Mouse (Mus musculus): Measurements from ENCODE around the gene Pbp2.

Pbp2 gene

DNA sequence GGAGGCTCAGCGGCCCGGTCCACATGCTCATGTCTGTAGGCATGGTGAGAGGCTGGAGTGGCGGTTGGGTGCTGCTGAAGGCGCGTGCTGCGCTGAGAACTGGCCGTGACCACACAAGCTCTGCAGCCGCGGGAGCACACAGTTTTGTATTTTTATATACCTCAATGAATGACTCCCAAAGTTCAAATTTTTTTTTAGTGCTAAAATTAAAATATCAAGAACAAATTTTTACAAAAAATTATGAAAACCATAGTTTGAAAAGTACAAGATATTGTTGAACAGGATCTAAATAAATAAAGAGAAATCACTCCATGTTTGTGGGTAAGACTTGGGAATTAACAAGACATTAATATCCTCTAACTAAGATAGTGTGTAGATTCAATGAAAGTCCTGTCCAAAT lies at the start of gene Pbp2:
Gene Pbp2, minus strand, starts transcription at position 101 of the 400 bp plus-strand sequence.
- DNase-seq = no peak

DNA sequence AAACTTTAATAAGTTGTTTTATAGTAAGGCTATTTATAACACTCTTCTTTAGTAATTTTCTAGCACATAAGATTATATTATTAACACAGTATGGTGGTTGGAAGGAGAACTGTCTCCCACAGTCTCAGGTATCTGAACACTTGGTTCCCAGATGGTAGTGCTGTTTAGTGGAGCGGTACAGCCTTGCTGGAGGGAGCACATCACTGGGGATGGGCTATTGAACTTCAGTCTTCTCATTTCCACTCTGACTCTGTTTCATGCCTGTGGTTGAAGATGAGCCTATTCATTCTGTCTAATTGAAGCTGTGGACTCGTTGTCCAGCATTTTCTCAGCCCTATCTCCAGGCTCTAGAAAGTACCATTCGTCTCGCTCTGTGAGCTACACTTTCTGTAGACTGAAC lies 44.7 kb upstream of the Pbp2 start:
- DNase-seq = no peak

DNA sequence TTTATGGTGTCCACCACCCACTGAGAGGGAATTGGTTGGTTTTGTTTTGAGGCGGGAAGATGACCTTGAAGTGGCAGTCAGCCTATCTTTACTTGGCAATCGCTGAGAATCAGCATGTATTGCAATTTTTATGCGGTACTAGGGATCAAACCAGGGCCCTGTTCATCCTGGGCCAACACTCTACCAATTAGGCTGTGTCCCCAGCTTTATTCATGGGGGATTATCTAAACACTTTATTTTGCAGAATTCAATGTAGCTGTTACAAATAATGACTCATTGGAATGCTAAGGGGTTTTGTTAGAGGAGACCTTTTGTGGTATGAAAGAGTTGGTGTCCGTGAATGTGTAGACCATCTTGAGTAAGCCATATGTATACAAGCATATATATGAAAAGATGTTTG lies 42.3 kb upstream of the Pbp2 start:
- DNase-seq = no peak

DNA sequence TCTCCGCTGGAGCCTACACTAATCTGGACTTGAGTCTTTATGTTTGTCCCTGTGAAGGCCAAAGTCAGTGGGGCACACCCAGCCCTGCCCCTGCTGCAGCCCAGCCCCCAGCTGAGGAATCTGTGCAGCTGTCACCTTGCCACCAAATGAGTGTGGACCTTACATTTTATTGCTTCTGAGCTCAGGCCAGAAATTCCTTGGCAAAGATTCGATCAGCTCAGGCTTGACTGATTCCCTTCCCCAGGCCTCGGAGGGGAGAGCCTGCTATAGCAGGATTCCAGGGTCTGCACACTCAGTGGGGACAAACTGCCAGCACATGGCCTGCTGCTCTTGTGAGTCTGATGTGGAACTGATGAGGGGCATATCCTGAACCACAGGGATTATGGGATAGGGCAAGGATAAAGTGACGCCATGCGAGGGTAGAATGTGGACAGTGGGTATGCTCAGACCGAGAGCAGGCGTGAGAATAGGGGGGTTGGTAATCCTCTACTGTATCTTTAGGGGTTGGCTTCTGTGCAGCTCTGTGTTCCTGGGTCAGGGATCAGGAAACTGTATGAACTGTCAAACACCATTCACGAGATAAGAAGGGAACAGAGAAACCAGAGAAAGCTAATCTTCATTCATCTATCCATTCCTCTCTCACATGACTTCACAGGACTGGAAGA lies 41.6 kb upstream of the Pbp2 start:
- DNase-seq = peak; percentile 81

DNA sequence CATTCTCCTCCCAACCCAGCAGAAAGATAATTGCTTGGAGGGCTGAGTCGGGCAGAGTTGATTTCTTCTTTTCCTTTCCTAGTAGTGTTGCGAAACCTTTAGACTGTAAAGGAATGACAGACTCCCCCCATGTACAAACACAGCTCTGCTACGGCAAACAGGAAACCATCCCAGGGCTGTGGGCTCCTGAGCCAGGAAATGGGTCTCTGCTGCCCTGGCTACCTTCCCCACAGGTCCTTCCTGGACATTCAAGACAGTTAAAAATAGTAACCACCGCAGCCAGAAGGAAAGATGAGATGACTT lies 30.8 kb upstream of the Pbp2 start:
- peak; percentile 43 for DNase-seq

DNA sequence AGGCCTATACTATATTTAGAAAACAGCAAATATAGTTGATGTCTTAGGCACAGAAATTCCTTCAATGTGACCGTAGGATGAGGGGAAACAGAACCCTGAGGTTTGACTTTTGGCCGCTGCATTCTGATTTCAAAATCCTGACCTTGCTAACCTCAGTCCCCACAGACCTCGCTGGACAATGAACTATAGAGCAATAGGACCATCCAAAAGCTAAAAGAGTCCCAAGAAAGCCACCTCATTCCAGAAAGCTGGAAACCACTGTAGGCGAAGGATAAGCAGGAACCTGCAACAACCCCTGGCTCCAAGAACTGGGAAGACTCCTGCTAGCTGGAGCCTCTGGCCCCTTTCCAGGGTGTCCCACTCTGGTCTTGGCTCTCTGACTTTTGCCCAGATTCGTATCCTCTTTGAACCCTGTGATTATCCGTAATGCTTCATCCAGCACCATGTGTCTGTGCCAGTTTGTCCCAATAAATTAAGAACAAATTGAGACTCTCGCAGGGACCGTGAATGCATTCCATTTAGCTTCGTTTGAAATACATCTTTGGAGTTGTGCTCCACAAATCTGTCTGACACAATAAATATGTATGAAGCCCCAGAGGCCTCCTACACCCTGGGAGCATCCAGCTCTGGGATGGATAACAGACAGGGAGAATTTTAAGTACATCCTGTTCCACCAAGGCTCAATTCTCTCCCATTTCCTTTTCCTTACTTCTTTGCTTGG lies 30.3 kb upstream of the Pbp2 start:
- DNase-seq = peak; percentile 71

DNA sequence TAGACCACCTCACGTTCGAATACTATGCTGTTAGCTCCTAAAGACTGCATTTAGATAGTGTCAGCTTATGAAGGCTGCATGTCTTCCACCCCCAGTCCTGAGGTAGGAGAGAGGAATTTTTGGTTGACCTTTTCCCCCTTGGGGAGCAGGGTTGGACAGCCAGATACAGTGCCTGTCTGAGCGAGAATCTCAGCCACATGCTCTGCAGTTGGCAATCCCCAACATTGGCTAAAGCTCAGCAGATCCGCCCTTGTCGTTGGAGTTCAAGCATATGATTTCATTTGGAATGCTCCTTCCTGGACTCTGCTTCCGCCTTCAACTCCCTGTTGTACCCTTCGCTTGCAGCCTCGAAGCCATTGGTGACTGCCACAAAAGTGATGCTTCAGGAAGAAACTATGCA lies 26.2 kb upstream of the Pbp2 start:
- no peak for DNase-seq

DNA sequence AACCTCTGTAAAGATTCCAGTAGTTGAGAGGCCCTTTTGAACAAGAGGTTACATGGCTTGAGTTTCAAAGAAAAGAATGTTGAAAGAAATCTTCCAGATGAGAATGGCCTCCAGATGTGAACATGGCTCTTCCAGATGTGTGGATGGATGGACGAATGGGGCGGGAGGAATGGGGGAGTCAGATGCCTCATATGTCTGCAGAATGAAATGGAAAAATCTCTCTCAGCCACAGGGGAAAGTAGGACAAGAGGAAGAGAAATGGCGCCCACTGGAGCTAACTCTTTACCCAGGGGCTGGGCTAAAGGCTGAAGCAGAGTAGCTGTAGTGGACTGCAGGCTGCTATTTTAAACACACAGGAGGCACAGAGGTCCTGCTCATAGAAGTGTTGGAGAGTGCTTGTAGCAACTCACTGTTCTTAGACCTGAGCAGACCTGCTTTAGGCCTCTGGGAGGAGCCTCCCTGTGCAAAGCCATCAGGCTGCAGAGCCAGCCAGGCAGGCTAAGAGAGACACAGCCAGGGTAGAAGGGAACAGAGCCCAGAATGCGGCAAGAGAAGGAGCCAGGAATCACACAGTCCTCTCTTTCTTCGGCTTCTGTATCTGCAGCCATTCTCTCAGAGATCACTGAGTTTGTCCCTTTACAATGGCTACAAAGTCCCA lies 23.9 kb upstream of the Pbp2 start:
- DNase-seq = peak; percentile 34

DNA sequence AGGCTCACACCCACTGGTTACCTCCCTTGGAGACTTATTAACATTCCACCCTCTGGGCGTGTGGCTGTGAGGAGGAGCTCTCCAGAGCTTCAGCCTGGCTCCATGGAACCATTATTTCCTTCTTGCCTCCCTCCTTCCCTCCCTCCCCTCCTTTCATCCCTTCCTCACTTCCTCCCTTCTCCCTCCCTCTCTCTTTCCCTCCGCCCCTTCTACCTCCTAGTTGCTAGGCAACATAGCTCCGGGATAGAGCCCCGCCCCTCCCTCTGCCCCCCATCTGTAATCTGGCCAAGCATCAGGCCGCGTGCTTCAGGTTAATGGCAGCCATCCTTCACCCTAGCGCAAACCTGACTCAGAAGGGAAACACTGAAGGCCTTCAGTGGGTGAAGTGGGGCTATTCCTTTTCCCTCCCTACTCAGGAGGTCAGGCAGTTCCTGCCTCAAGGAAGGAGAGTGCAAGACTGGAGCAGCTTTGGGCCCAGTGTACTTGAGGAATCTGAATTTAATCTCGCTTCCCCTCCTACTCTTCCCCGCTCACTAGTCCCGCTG lies 22.6 kb upstream of the Pbp2 start:
- DNase-seq = peak; percentile 61

DNA sequence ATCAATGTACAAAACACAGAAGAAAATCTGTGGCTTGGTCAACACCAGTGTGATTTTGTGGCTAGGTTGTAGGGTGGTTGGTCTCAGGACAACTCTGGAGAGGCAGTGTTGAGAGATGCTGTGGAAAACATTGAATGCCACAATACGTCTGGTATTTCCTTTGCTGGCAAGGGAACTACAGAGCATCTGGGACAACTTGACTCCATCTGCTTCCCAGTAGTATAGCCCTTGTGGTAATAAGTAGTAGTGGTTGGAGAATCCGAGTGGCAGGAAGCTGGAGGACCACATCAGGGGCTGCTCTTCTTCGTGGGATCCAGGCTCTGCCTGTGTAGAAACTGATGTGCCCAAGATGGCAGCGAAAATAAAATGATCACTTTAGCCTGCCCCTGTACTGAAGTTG lies 21.7 kb upstream of the Pbp2 start:
- no peak for DNase-seq

DNA sequence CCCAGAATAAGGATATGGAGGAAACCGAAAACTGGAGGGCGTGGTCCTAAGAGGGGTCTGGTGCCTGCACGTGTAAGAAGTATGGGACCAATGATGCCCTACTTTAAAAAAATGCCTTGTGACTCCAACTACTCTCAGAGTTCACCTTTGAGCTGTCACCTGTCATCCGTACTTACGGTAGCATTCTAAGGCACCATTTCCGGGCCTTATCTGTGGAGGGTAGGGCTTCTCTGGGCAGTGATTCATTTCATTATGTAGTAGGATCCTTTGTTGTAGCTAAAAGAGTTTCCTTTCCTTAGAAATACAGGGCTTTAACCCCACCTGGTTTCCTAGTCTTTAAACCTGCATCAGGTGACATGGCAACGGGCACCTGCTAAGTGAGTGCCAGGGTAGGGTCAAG lies 16.6 kb upstream of the Pbp2 start:
- DNase-seq = no peak

DNA sequence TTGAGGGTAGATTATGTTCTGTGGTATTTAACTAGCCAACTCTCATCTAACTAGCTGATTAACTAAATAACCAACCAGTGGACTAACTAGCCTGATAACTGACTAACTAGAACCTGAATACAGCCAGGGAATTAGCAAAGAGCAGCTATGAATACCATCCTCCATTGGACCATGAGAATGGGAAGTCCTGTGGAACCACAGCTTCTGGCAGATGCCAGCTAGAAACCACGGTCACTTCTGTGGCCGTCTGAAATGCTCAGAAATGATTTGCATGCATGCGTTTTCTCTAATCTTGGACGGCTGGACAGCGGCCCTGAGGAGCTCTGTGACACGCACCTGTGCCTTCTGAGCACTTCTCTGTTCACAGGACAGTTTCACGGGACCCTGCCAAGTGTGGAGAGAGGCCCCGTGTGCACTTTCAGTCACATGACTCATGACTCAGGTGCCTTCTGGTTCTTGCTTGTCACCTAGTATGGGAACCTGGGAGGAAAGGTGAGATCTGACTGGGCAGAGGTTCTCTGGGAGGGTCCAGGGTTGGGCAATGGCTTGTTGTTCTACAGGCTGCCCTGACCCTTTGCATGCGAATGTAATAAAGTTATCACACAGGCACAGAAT lies 14.6 kb upstream of the Pbp2 start:
- no peak for DNase-seq

DNA sequence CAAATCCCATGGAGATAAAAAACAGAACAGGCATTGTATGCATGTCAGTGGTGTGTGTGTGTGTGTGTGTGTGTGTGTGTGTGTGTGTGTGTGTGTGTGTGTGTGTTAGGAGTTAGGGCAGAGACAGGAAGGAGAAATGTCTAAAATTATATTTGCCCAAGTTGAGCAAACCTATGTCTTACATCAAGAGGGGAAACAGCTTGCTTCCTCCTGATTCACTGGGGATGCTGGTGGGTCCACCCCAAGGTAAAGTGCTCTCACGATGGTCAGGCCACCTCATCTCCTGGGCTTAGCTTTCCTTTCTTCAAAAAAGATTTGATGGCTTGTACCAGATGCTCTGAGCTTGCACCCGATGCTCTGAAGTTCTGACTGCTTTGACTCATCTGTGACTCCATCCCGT lies 13.9 kb upstream of the Pbp2 start:
- DNase-seq = no peak

DNA sequence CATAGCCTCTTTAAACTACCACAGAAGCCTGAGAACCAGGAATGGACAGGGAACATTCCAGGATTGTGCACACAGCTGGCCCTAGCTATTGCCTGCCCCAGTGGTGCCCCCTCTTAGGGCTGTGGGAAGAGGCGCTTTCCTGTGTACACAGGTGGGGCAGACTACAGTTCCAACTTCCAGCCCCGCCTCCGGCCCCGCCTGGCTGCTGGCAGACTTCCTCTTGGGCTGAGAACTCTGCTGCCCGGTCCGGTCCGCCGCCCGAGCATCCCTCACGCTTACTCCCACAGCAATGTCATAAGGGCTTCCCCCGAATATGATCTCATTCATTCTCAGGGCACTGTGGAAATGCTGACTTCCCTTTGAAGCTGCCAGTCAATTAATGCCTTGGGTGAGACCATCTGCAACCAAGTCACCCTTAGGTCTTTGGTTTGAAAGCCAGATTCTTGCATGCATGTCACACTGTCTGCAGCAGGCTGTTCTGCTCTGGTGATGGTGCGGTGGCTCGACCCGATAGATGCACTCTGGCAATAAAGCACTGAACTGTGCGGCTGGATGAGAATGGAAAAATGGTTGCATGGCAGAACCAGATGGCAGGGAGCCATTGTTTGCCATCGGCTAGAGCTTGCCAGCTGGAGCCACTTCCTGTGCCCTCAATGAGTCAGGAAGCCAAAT lies 13.2 kb upstream of the Pbp2 start:
- peak; percentile 84 for DNase-seq

DNA sequence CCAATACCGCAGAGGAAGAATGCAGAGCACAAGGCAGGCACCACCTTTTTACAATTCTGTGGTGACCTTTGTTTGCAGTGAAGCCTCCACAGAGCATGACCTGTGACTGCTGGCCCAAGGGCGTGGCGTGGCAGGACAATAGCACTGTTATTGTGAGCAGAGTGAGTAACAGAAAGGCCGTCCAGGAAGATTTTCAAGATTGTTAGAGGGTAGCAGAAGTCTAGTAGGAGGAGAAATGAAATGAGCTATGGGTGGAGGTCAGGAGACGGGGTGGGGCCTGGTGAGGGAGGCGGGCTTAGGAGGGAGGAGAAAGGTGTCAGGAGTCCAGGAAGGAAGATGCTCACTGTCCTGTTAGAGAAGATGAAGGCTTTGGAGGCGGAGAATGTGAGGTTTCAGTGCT lies 12.5 kb upstream of the Pbp2 start:
- peak; percentile 42 for DNase-seq

DNA sequence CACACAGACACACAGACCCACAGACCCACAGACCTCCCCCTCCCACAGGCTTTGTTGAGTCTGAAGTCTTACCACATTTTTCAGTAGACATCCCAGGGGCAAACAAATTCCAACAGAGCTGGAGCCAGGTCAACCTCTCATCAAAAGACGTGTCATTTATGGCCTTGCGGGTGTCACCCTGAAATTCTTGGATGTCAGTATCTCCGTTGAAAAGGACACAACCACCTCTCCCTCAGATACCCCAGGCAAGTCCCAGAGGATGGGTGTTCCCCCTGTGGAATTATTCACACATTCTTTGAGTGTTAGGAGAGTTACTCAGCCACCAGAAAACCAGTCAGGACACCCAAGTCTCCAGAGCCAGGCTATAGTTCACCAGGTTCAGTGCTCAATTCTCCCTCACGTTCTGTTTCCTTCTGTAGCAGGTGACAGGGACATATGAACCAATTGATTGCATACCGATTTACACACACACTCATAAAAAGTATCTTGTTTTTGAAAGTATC lies 9.3 kb upstream of the Pbp2 start:
- no peak for DNase-seq

DNA sequence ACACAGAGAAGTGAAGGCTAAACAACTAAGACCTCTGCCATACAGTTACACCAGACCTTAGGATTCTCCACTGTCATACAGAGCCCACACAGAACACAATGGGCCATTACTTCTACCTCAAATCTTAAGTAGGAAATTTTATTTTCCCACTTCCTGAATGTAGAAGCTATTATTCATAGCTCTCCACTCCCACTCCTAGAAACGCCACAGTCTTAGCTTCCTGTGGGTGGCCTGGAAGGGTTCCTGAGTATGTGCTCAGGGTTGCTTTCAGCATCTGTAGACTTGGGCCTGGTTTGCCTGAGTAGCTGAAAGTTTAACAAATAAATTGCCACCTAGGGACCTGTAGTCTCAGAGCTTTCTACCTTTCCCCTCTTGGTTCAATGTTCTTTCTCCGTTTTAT lies 5.9 kb upstream of the Pbp2 start:
- no peak for DNase-seq

DNA sequence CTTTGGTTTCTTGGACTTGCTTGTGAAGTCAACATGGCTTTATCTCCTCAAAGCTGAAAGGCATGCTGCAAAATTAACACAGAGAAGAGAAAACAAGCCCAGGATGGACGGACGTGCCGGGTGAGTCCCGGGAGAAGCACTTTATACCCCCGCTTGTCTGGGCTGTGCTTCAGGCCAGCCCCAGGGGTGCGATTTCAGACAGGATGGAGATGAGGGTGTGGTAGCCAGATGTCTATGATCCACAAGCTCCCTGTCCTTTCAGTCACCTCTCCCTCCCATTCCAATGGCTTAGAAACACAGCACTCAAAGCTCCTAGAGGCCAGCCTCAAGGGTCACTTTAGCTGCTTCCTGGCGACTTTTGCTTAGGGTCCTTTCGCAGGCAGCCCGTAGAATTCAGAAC lies 3.8 kb upstream of the Pbp2 start:
- DNase-seq = peak; percentile 50

DNA sequence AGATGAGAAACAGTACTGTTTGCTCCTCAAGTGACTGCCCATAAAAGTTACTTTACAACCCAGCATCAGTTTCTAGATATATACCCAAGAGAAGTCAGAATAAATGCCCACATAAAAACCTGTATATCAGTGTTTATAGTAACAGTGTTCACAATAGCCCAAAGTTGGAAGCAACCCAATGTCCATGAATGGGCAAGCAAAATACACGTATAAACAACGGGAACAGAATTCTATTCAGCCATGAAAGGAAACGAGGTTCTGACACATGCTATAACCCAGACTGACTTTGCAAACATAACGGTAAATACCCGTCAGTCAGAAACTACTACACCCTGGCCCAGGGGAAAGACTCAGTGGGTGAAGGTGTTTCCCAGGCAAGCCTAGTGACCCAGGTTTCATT lies 1.8 kb upstream of the Pbp2 start:
- no peak for DNase-seq

DNA sequence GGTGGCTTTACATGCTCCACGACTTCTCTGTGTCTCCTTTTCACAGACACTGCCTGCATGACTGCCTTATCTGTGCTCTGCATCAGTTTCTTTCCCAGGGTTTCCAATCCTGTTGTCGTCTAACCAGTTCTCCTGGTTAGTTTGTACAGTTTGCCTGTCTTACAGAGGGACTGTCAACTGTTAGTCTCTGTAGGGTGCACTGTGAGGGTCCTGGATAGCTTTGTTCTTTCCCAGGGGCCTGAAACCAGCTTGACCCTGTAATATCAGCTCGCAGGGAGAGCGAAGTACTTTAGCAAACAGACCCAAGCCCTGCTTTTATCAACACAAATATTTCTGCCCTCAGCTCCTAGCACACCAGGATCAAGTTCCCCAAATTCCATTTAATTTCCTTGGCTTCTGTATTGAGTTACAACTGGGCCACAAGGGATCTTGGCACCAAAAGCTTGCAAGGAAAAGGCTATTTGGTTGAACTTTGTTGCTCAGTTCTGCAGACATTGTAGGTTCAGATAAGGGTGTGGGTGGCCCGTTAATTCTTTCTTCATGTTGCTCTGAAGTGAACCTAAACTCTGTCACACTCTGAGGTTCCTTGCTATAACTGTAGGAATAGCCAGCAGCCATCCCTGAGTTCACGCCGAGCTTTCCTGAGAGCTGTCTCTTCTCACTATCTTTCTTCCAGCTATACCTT lies 5.5 kb downstream of the Pbp2 start:
- DNase-seq = no peak

DNA sequence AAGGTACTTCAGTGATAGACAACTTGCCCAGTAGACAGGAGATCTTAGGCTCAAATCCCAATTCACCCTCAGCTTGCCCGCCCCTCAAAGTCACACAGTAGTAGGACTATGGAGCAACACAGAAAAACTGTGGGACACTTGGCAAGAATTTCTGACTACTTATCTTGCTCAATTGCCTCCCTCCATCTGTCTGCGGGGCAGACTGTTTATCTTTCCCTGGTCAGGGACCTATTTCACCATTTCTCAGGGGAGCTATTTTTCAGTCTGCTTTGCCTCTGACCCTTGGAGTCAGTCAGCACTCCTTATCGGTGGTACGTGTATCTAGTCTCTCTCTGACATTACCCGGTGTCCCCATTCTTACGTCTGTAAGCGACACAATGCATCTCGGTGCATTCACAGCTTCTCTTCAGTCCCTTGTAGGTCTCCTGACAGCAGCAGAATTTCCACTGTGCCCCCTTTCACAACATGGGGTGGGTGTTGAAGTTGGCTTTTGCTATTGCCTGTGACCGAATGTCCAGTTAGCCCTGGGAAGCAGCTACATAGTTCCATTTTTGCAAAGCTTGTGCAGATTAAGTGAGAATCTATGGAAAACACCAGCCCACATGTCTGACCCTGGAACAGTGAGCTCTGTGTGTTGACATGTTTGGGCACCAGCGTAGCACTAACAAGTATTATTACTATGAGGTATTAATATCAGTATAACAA lies 7.6 kb downstream of the Pbp2 start:
- DNase-seq = no peak

DNA sequence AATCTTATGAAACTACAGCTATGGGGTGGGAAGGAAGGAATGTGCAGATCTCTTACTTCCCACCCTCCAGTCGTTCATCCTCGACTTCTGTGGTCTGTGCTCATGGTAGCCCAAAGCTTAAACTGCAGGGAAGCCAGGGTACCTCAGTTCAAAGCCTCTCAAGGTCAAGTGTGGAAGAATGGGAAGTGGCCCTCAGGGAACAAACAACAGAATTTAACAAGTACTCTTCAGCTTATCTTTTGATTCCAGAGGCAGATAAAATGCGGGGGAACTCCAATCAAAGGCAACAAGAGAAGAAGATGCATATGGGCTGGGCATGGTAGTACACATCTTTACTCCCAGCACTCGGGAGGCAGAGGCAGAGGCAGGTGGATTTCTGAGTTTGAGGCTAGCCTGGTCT lies 9.7 kb downstream of the Pbp2 start:
- no peak for DNase-seq
